Mouse (Mus musculus) neural tube, embryonic 12.5 days (tissue): ENCODE data around the gene Gm2a. TPM values are rescaled to one million over a fixed set of nuclear protein-coding genes. Genes with fewer than 3 reads are reported as not detected.

Experiments
- ATAC-seq: fragments of 200-750 bp; cut with Nextera tagmentation; 2 replicates; pipeline ENCODE4 v1.8.0; 2017; ENCODE audit warnings: low read depth, mild to moderate bottlenecking, moderate TSS enrichment, moderate library complexity; ENCODE audit not compliant: low FRiP score
- H3K27ac ChIP-seq: fragments of 300-500 bp; sonication (generic); 2 replicates; pipeline ENCODE4 v1.5.1; 2016
- H3K27me3 ChIP-seq: fragments of 300-500 bp; sonication (generic); replicated peaks from 2 replicates; pipeline ENCODE4 v1.6.1; 2016; ENCODE audit warnings: mild to moderate bottlenecking
- H3K36me3 ChIP-seq: fragments of 300-500 bp; sonication (generic); 2 replicates; pipeline ENCODE4 v1.6.1; 2016; ENCODE audit warnings: mild to moderate bottlenecking
- H3K4me1 ChIP-seq: fragments of 300-500 bp; sonication (generic); 2 replicates; pipeline ENCODE4 v1.6.1; 2016
- H3K4me2 ChIP-seq: fragments of 300-500 bp; sonication (generic); replicated peaks from 2 replicates; pipeline ENCODE4 v1.6.1; 2016; ENCODE audit warnings: mild to moderate bottlenecking
- H3K4me3 ChIP-seq: fragments of 300-500 bp; sonication (generic); 2 replicates; pipeline ENCODE4 v1.5.1; 2016
- H3K9ac ChIP-seq: fragments of 300-500 bp; sonication (generic); 2 replicates; pipeline ENCODE4 v1.6.1; 2016; ENCODE audit warnings: mild to moderate bottlenecking
- H3K9me3 ChIP-seq: fragments of 300-500 bp; sonication (generic); 2 replicates; pipeline ENCODE4 v1.6.1; 2016; ENCODE audit warnings: mild to moderate bottlenecking
- WGBS: fragments of 180-500 bp; shearing (Covaris S2); methylation state at CpG from one replicate; pipeline ENCODE4 v1.1.7; 2016; 5-methylcytosine and 5-hydroxymethylcytosine counted together
- polyA plus RNA-seq: library from polyadenylated mRNA; unstranded; fragments of >200 nt; fragmentation: Nextera tagmentation; extraction: Ambion mirVana; gene quantifications from 2 replicates; pipeline ENCODE4 v1.2.1, GENCODE M21; 2016

Gene Gm2a
- polyA plus RNA-seq = 14.0 and 15.2 TPM in 2 replicates

DNA sequence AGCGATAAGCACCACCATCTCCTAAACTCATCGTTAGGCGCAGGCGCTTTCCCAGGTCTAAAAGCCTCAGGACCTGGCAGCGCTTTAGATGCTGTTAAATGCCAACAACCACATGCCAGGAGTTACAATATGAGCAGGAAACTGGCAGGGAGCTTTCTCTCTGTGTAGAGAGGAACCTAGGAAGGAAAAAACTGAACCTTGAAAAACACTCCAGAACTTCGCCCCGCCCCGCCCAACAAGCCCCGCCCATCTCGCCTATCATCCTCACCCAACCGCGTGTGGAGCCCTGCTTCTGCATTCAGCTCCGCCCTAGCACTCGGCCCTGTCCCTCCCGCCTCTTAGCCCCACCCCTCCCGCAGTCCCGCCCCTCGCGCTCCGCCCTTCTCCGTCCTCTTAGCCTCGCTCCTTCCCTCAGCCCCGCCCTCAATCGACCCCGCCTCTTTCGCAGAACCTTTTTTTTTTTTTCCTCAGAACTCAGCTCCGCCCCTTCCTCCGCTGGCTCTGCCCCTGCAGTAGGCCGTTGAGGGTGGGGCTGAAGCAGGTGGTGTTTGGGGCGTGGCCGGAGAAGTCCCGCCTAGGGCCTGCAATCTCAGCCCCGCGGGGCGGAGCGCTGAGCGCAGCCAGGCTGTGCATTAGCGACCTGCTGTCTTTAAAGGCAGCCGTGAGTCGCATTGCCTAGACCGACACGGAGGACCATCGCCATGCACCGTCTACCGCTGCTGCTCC is at the start of gene Gm2a:
Gene Gm2a (plus strand): TSS at position 653 of the 726 bp plus-strand sequence.
- no peak within 1 kb of the TSS for H3K27ac ChIP-seq
- 2% methylated on average over 42 of the region's 45 CpGs for WGBS

GRCm38 (mm10) chr11:55050837-55051510 is 46.9 kb upstream of the Gm2a start:
- Histone ChIP-seq H3K27ac (no peak overlapping the region), H3K36me3 (no peaks in the 10 kb centered on the region), H3K9ac (no peak overlapping the region), H3K27me3 (no peaks in the 10 kb centered on the region), H3K4me1 (no peaks in the 10 kb centered on the region), H3K9me3 (no peaks in the 10 kb centered on the region), H3K4me3 (no peak overlapping the region), H3K4me2 (no peak overlapping the region)
- no peak for ATAC-seq
- WGBS = 84% methylated on average over 7 of the region's 7 CpGs

More for the DNA sequence above, at the start of gene Gm2a:
- Histone ChIP-seq H3K9me3 (no peaks in the 10 kb centered on the region), H3K4me3 (peak within 1 kb of the TSS; percentile 44), H3K36me3 (no peaks in the 10 kb centered on the region), H3K4me2 (peak within 1 kb of the TSS; percentile 62), H3K9ac (peak within 1 kb of the TSS; percentile 59), H3K4me1 (no peaks in the 10 kb centered on the region; the same call in 1 of the 2 replicates), H3K27me3 (no peaks in the 10 kb centered on the region)
- peak; percentile 92 for ATAC-seq

DNA sequence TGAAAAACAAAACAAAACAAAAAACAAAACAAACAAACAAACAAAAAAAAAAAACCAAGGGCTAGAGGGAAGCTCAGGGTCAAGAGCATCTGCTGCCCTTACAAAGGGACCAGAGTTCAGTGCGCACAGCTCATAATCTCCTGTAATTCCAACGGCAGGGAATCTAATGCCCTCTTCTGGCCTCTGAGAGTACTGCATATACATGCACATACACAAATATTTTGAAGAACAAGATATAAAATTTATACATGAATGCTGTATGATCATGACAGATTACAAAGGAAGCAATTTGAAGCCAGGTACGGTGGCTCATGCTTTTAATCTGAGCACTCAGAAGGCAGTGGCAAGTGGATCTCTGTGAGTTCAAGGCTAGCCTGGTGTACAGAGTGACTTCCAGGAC is 40.4 kb upstream of the Gm2a start:
- WGBS = 85% methylated on average over 3 of the region's 3 CpGs
- no peak for ATAC-seq
- no peaks in the 10 kb centered on the region for H3K27me3 ChIP-seq
- H3K4me3 ChIP-seq = no peak overlapping the region
- H3K9me3 ChIP-seq = no peaks in the 10 kb centered on the region
- no peak overlapping the region for H3K4me2 ChIP-seq
- no peak overlapping the region for H3K27ac ChIP-seq
- no peaks in the 10 kb centered on the region for H3K36me3 ChIP-seq
- H3K4me1 ChIP-seq = no peaks in the 10 kb centered on the region
- no peak overlapping the region for H3K9ac ChIP-seq

GRCm38 (mm10) chr11:55060802-55061201 is 37.1 kb upstream of the Gm2a start:
- H3K4me3 ChIP-seq = no peak overlapping the region
- no peak overlapping the region for H3K27ac ChIP-seq
- no peaks in the 10 kb centered on the region for H3K36me3 ChIP-seq
- no peaks in the 10 kb centered on the region for H3K27me3 ChIP-seq
- ATAC-seq = no peak
- no peaks in the 10 kb centered on the region for H3K4me1 ChIP-seq
- WGBS = 94% methylated on average over 5 of the region's 5 CpGs
- no peaks in the 10 kb centered on the region for H3K9me3 ChIP-seq
- no peak overlapping the region for H3K4me2 ChIP-seq
- H3K9ac ChIP-seq = no peak overlapping the region

- no peak overlapping the region for H3K9ac ChIP-seq
- ATAC-seq = no peak
- no peak overlapping the region for H3K27ac ChIP-seq
- no peak overlapping the region for H3K4me3 ChIP-seq
- H3K9me3 ChIP-seq = no peaks in the 10 kb centered on the region
- H3K36me3 ChIP-seq = no peaks in the 10 kb centered on the region
- H3K27me3 ChIP-seq = no peaks in the 10 kb centered on the region
- no peak overlapping the region for H3K4me2 ChIP-seq
- 59% methylated on average over 5 of the region's 5 CpGs for WGBS
- no peaks in the 10 kb centered on the region for H3K4me1 ChIP-seq
Observed at GRCm38 (mm10) chr11:55062856-55063255, 35.1 kb upstream of the Gm2a start.

- 70% methylated on average over 4 of the region's 4 CpGs for WGBS
- Histone ChIP-seq H3K4me3 (no peak overlapping the region), H3K27me3 (no peaks in the 10 kb centered on the region), H3K36me3 (no peaks in the 10 kb centered on the region), H3K4me2 (no peak overlapping the region), H3K9me3 (no peaks in the 10 kb centered on the region), H3K9ac (no peak overlapping the region), H3K4me1 (no peaks in the 10 kb centered on the region), H3K27ac (no peak overlapping the region)
- ATAC-seq = no peak
Observed at GRCm38 (mm10) chr11:55066921-55067320, 31.0 kb upstream of the Gm2a start.

- Histone ChIP-seq H3K27ac (no peak overlapping the region), H3K4me2 (no peak overlapping the region), H3K9me3 (no peaks in the 10 kb centered on the region), H3K4me3 (no peak overlapping the region), H3K9ac (no peak overlapping the region), H3K4me1 (no peaks in the 10 kb centered on the region; the same call in 1 of the 2 replicates), H3K36me3 (no peaks in the 10 kb centered on the region), H3K27me3 (no peaks in the 10 kb centered on the region)
- no peak for ATAC-seq
- 46% methylated on average over 2 of the region's 2 CpGs for WGBS
Observed at GRCm38 (mm10) chr11:55069023-55069422, 28.9 kb upstream of the Gm2a start.

DNA sequence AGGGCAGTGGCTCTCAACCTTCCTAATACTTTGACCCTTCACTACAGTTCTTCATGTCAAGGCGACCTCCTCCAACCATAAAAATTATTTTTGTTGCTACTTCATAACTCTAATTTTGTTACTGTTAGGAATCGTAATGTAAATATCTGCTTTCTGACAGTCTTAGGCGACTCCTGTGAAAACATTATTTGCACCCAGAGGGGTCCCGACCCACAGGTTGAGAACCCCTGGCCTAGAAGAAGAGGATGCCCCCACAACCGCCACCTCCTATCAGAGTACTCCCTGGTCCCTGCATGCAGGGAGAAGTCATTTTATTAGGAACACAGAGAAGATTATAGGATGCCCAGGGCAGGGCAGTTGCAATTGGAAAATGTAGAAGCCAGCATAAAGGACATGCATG is 26.6 kb upstream of the Gm2a start:
- H3K27me3 ChIP-seq = no peaks in the 10 kb centered on the region
- no peaks in the 10 kb centered on the region for H3K36me3 ChIP-seq
- no peak for ATAC-seq

GRCm38 (mm10) chr11:55072467-55072866 is 25.4 kb upstream of the Gm2a start:
- Histone ChIP-seq H3K27ac (no peak overlapping the region), H3K36me3 (no peaks in the 10 kb centered on the region), H3K4me3 (no peak overlapping the region), H3K27me3 (peaks cover 11% of the 10 kb centered on the region; the same call in 1 of the 2 replicates), H3K4me2 (no peak overlapping the region), H3K9ac (no peak overlapping the region), H3K9me3 (no peaks in the 10 kb centered on the region), H3K4me1 (peaks cover 4% of the 10 kb centered on the region; the same call in 1 of the 2 replicates)
- 90% methylated on average over 8 of the region's 8 CpGs for WGBS
- ATAC-seq = no peak

More for the DNA sequence above, 26.6 kb upstream of the Gm2a start:
- Histone ChIP-seq H3K27ac (no peak overlapping the region), H3K9me3 (no peaks in the 10 kb centered on the region), H3K4me2 (no peak overlapping the region), H3K4me1 (no peaks in the 10 kb centered on the region; the same call in 1 of the 2 replicates), H3K4me3 (no peak overlapping the region), H3K9ac (no peak overlapping the region)
- 89% methylated on average over 5 of the region's 5 CpGs for WGBS

GRCm38 (mm10) chr11:55073191-55073590 is 24.7 kb upstream of the Gm2a start:
- no peaks in the 10 kb centered on the region for H3K36me3 ChIP-seq
- H3K9me3 ChIP-seq = no peaks in the 10 kb centered on the region
- H3K9ac ChIP-seq = no peak overlapping the region
- H3K27ac ChIP-seq = no peak overlapping the region
- no peak overlapping the region for H3K4me3 ChIP-seq
- H3K4me2 ChIP-seq = no peak overlapping the region
- no peak for ATAC-seq
- WGBS = 84% methylated on average over 10 of the region's 10 CpGs
- peaks cover 11% of the 10 kb centered on the region; the same call in 1 of the 2 replicates for H3K4me1 ChIP-seq
- H3K27me3 ChIP-seq = peaks cover 15% of the 10 kb centered on the region

DNA sequence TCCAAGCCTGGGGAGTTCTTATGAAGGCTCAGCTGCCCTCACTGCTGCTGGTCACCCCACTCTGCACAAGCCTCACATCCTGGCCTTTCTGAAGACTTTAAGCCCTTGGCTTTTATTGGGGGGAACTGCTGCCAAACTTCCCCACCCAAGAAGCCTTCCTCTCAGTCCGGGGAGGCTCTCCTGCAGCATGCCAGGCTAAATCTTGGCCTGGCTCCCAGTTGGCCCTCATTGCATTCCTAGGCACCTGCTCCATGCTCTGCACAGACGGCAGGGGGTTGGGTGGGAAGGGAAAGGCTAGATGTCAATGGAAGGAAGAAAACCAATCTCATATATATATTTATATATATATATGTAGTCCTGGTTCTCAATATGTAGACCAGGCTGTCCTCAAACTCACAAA is 22.3 kb upstream of the Gm2a start:
- H3K9me3 ChIP-seq = no peaks in the 10 kb centered on the region
- 85% methylated on average over 2 of the region's 2 CpGs for WGBS
- peaks cover 11% of the 10 kb centered on the region; the same call in 1 of the 2 replicates for H3K4me1 ChIP-seq
- no peak overlapping the region for H3K27ac ChIP-seq
- H3K36me3 ChIP-seq = no peaks in the 10 kb centered on the region
- H3K9ac ChIP-seq = no peak overlapping the region
- no peak for ATAC-seq
- H3K27me3 ChIP-seq = peaks cover 25% of the 10 kb centered on the region
- H3K4me2 ChIP-seq = no peak overlapping the region
- H3K4me3 ChIP-seq = no peak overlapping the region

- H3K27ac ChIP-seq = no peak overlapping the region
- no peaks in the 10 kb centered on the region for H3K9me3 ChIP-seq
- H3K9ac ChIP-seq = no peak overlapping the region
- peaks cover 11% of the 10 kb centered on the region; the same call in 1 of the 2 replicates for H3K4me1 ChIP-seq
- ATAC-seq = no peak
- H3K27me3 ChIP-seq = peaks cover 25% of the 10 kb centered on the region
- H3K4me2 ChIP-seq = no peak overlapping the region
- H3K36me3 ChIP-seq = no peaks in the 10 kb centered on the region
- H3K4me3 ChIP-seq = no peak overlapping the region
- 85% methylated on average over 5 of the region's 5 CpGs for WGBS
Observed at GRCm38 (mm10) chr11:55076234-55076633, 21.7 kb upstream of the Gm2a start.
